Mouse (Mus musculus) left cerebral cortex, adult 11 months (tissue): ENCODE measurements at regions not wholly inside any gene's neighbourhood (a gene's known extent, or its start where the extent isn't known, plus 50 kb on each side); places are given as distances from the start of the nearest gene placed in this dataset.

Experiments
- DNase-seq: peaks from one replicate; pipeline ENCODE4 v3.0.0; 2022; ENCODE audit warnings: low spot score

- no peak for DNase-seq
Measured at GRCm38 (mm10) chr9:60931290-60931689, 136.9 kb downstream of the Uaca start.

- DNase-seq, result no peak
Measured at GRCm38 (mm10) chr9:60936937-60937336, 142.6 kb downstream of the Uaca start.

- peak; percentile 37 for DNase-seq
Measured at GRCm38 (mm10) chr9:60939858-60940804, 145.8 kb downstream of the Uaca start.

GRCm38 (mm10) chr9:60947363-60947762 is 153.0 kb downstream of the Uaca start:
- DNase-seq, result no peak

- DNase-seq, result no peak
Measured at GRCm38 (mm10) chr9:60948531-60949070, 154.3 kb downstream of the Uaca start.

- DNase-seq, result no peak
Measured at GRCm38 (mm10) chr9:60950161-60950560, 155.8 kb downstream of the Uaca start.

- no peak for DNase-seq
Measured at GRCm38 (mm10) chr9:60951071-60951561, 156.8 kb downstream of the Uaca start.

GRCm38 (mm10) chr9:60957438-60957837 is 163.1 kb downstream of the Uaca start:
- DNase-seq, result no peak

- no peak for DNase-seq
Measured at GRCm38 (mm10) chr9:60959537-60959936, 165.2 kb downstream of the Uaca start.

GRCm38 (mm10) chr9:60962086-60962485 is 167.7 kb downstream of the Uaca start:
- DNase-seq, result no peak

- DNase-seq, result no peak
Measured at GRCm38 (mm10) chr9:60965641-60966040, 171.3 kb downstream of the Uaca start.

GRCm38 (mm10) chr9:60968281-60969031 is 174.1 kb downstream of the Uaca start:
- no peak for DNase-seq

GRCm38 (mm10) chr9:60972201-60972910 is 178.0 kb downstream of the Uaca start:
- DNase-seq, result no peak

GRCm38 (mm10) chr9:60974546-60974945 is 180.2 kb downstream of the Uaca start:
- DNase-seq, result no peak

GRCm38 (mm10) chr9:60982383-60983085 is 188.2 kb downstream of the Uaca start:
- DNase-seq, result peak; percentile 55

- DNase-seq, result no peak
Measured at GRCm38 (mm10) chr9:60983246-60983645, 188.9 kb downstream of the Uaca start.

GRCm38 (mm10) chr9:60988113-60988512 is 193.8 kb downstream of the Uaca start:
- no peak for DNase-seq

- DNase-seq, result no peak
Measured at GRCm38 (mm10) chr9:60989670-60990391, 195.5 kb downstream of the Uaca start.

- DNase-seq, result no peak
Measured at GRCm38 (mm10) chr9:60991509-60991908, 197.2 kb downstream of the Uaca start.

GRCm38 (mm10) chr9:60993661-60994060 is 199.3 kb downstream of the Uaca start:
- no peak for DNase-seq

GRCm38 (mm10) chr9:60995096-60995495 is 200.8 kb downstream of the Uaca start:
- no peak for DNase-seq
